In the genomic region with DNA sequence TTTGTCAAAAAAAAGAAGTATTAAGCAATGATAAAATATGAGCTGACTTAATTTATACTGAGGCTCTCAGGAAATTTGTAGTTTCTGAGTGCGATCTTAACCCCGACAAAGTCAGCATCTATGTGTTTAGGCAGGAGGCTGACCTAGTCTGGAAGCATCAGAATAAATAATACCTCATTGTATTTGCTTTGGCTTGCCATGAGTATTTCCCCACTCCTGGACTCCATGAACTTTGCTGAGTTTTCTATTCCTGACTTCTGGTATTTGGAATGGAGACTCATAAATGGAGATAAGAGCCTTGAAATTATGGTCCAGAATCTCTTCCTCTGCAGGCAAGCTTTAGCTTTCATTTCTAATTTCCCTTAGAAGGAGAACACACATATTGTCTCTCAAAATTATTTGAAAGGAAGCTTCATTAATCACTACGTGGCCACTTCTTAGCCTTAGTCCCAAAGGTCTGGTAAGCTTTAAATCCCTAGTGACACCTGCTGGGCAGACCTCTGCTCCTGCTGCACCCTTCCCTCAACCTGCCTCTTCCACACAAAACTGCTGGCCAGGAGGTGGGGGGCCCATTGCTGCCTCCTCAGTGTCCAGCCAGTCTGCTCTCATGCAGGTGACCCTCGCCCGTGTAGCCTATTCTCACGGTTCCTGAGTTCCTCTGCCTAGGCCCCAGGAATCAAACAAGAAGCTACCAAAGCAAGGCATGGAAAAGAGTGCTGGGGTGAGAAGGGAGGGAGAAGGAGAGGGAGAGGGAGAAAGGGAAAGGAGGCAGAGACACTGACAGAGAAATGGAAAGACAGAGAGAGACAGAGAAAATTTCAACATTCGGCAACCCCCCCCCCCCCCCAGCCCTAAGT, we compare ENCODE assay signal across 8 mouse cellular contexts.
DNase-seq lines count a peak whose midpoint lies in the region; ATAC-seq and TF ChIP-seq lines count a peak whose summit lies in the region.

No protein-coding gene starts in this region.

- no peak overlapping the region for H3K4me2 ChIP-seq in intestine, postnatal 0 days (replicated peaks; ENCODE audit: low read depth)
- no peak overlapping the region for H3K4me2 ChIP-seq in intestine, embryonic 15.5 days (replicated peaks)
- no peak overlapping the region; the same call in 1 of the 2 replicates for H3K4me2 ChIP-seq in forebrain, embryonic 11.5 days (ENCODE audit: low read depth, low read length, severe bottlenecking)
- H3K4me2 ChIP-seq in midbrain, embryonic 15.5 days: peak overlapping the region; percentile 17; the same call in 1 of the 2 replicates

- 43% methylated on average over 7 of the region's 7 CpGs for WGBS in intestine, postnatal 0 days
- WGBS in intestine, embryonic 15.5 days: 42% methylated on average over 7 of the region's 7 CpGs
- WGBS in forebrain, embryonic 11.5 days: 32% methylated on average over 7 of the region's 7 CpGs
- WGBS in midbrain, embryonic 15.5 days: 29% methylated on average over 7 of the region's 7 CpGs
- 57% methylated on average over 7 of the region's 7 CpGs for WGBS in lung, adult 2 months

- no peaks in the 10 kb centered on the region for H3K36me3 ChIP-seq in intestine, postnatal 0 days (ENCODE audit: control insufficient read depth, insufficient read depth)
- no peaks in the 10 kb centered on the region for H3K36me3 ChIP-seq in intestine, embryonic 15.5 days
- H3K36me3 ChIP-seq in forebrain, embryonic 11.5 days (ENCODE audit: control insufficient read depth, insufficient read depth, low read length): no peaks in the 10 kb centered on the region
- no peaks in the 10 kb centered on the region for H3K36me3 ChIP-seq in midbrain, embryonic 15.5 days (replicated peaks)

- no peaks in the 10 kb centered on the region for H3K27me3 ChIP-seq in intestine, postnatal 0 days (replicated peaks; ENCODE audit: control insufficient read depth, insufficient read depth, low read length)
- H3K27me3 ChIP-seq in intestine, embryonic 15.5 days (replicated peaks): no peaks in the 10 kb centered on the region
- no peaks in the 10 kb centered on the region for H3K27me3 ChIP-seq in forebrain, embryonic 11.5 days (ENCODE audit: control insufficient read depth, insufficient read depth, low read length)
- H3K27me3 ChIP-seq in midbrain, embryonic 15.5 days (replicated peaks): no peaks in the 10 kb centered on the region

- no peak for ATAC-seq in intestine, postnatal 0 days
- ATAC-seq in intestine, embryonic 15.5 days: no peak
- 0 out of 2 replicates have a peak, but pooled peaks have one; percentile 3 for ATAC-seq in forebrain, embryonic 11.5 days (replicated peaks; ENCODE audit: low FRiP score)
- no peak for ATAC-seq in midbrain, embryonic 15.5 days (replicated peaks)

- H3K4me3 ChIP-seq in intestine, postnatal 0 days (ENCODE audit: low read depth, low read length): no peak overlapping the region
- H3K4me3 ChIP-seq in intestine, embryonic 15.5 days (replicated peaks): no peak overlapping the region
- no peak overlapping the region for H3K4me3 ChIP-seq in forebrain, embryonic 11.5 days (ENCODE audit: low read depth, low read length)
- H3K4me3 ChIP-seq in midbrain, embryonic 15.5 days: no peak overlapping the region
- no peak overlapping the region for H3K4me3 ChIP-seq in lung, adult 2 months (replicated peaks; ENCODE audit: extremely low read depth, low read depth, low read length)

- H3K27ac ChIP-seq in intestine, postnatal 0 days (ENCODE audit: low read depth, low read length): no peak overlapping the region
- no peak overlapping the region for H3K27ac ChIP-seq in intestine, embryonic 15.5 days
- H3K27ac ChIP-seq in forebrain, embryonic 11.5 days (ENCODE audit: low read depth, low read length): peak overlapping the region; percentile 84
- peak overlapping the region; percentile 87 for H3K27ac ChIP-seq in midbrain, embryonic 15.5 days

- peak; percentile 57 for DNase-seq in forebrain, embryonic 11.5 days (ENCODE audit: low spot score)
- peak; percentile 55 for DNase-seq in kidney, postnatal 10 days
- no peak for DNase-seq in frontal cortex, postnatal 36 days (ENCODE audit: low spot score in 2 of 2)
- DNase-seq in thymus, postnatal 36 days: no peak
- DNase-seq in lung, adult 2 months: no peak

- H3K4me1 ChIP-seq in intestine, postnatal 0 days (replicated peaks; ENCODE audit: control insufficient read depth, insufficient read depth, low read length): 0 out of 2 replicates have a peak, but pooled peaks cover 3% of the 10 kb centered on the region
- H3K4me1 ChIP-seq in intestine, embryonic 15.5 days (replicated peaks): peaks cover 12% of the 10 kb centered on the region
- peaks cover 8% of the 10 kb centered on the region for H3K4me1 ChIP-seq in forebrain, embryonic 11.5 days (replicated peaks; ENCODE audit: control insufficient read depth, insufficient read depth, low read length)
- H3K4me1 ChIP-seq in midbrain, embryonic 15.5 days: peaks cover 39% of the 10 kb centered on the region
- no peaks in the 10 kb centered on the region for H3K4me1 ChIP-seq in lung, adult 2 months (ENCODE audit: control insufficient read depth, insufficient read depth, low read length)

- TF ChIP-seq POLR2A in lung, adult 2 months (IDR thresholded peaks at IDR 0.05; ENCODE audit: borderline replicate concordance, extremely low read depth, low read depth, low read length): no peak

- peak; percentile 67 for TF ChIP-seq CTCF in intestine, postnatal 0 days (IDR thresholded peaks at IDR 0.05; ENCODE audit: low read depth)
- TF ChIP-seq CTCF in lung, adult 2 months (IDR thresholded peaks at IDR 0.05; ENCODE audit: insufficient read depth, low read length): no peak

- no peaks in the 10 kb centered on the region for H3K9me3 ChIP-seq in intestine, postnatal 0 days (ENCODE audit: control insufficient read depth)
- H3K9me3 ChIP-seq in intestine, embryonic 15.5 days: no peaks in the 10 kb centered on the region
- H3K9me3 ChIP-seq in forebrain, embryonic 11.5 days (ENCODE audit: control insufficient read depth, low read length): no peaks in the 10 kb centered on the region
- no peaks in the 10 kb centered on the region for H3K9me3 ChIP-seq in midbrain, embryonic 15.5 days

- H3K9ac ChIP-seq in intestine, postnatal 0 days (ENCODE audit: low read depth, low read length): no peak overlapping the region
- no peak overlapping the region for H3K9ac ChIP-seq in intestine, embryonic 15.5 days
- 0 out of 2 replicates have a peak overlapping the region, but pooled peaks have one; percentile 10 for H3K9ac ChIP-seq in forebrain, embryonic 11.5 days (ENCODE audit: low read length)
- H3K9ac ChIP-seq in midbrain, embryonic 15.5 days: no peak overlapping the region

Comparison
In these comparisons a context has a peak if more than half of its experiments do, and no peak if none do; other contexts are left out.
1. H3K27ac ChIP-seq: peak in forebrain, embryonic 11.5 days (single experiment) and midbrain, embryonic 15.5 days (single experiment); none in intestine, postnatal 0 days (single experiment) and intestine, embryonic 15.5 days (single experiment).
2. DNase-seq: peak in forebrain, embryonic 11.5 days (single experiment) and kidney, postnatal 10 days (single experiment); none in frontal cortex, postnatal 36 days (0 of 2), thymus, postnatal 36 days (0 of 2) and lung, adult 2 months (single experiment).